Mouse (Mus musculus) brain, embryonic 14.5 days (tissue): Measurements from ENCODE around the gene Kirrel3. TPM values are rescaled to one million over a fixed set of nuclear protein-coding genes. Genes with fewer than 3 reads are reported as not detected.

ENCODE experiments used
- DNase-seq: peaks from one replicate; pipeline ENCODE4 v3.0.0-alpha.2; 2011; ENCODE audit warnings: low read depth
- CTCF ChIP-seq: fragments of 200-500 bp; IDR thresholded peaks from 2 replicates; pipeline ENCODE4 v1.5.1; 2012; ENCODE audit warnings: inconsistent platforms, mild to moderate bottlenecking, moderate library complexity, borderline replicate concordance; ENCODE audit not compliant: insufficient read depth, insufficient read length; ENCODE audit errors: extremely low read depth
- POLR2A ChIP-seq: fragments of 200-500 bp; IDR thresholded peaks from 2 replicates; pipeline ENCODE4 v1.6.1; 2012; ENCODE audit warnings: mild to moderate bottlenecking, inconsistent platforms, borderline replicate concordance; ENCODE audit not compliant: poor library complexity, insufficient read depth, insufficient read length, severe bottlenecking; ENCODE audit errors: extremely low read depth
- polyA plus RNA-seq: library from polyadenylated mRNA; depleted of rRNA; stranded (reverse); fragments of >200 nt; gene quantifications from 2 replicates; pipeline ENCODE4 v1.2.3, GENCODE M21; 2012; rRNA removed

Kirrel3 gene
- 20.9 and 33.3 TPM in 2 replicates for polyA plus RNA-seq

DNA sequence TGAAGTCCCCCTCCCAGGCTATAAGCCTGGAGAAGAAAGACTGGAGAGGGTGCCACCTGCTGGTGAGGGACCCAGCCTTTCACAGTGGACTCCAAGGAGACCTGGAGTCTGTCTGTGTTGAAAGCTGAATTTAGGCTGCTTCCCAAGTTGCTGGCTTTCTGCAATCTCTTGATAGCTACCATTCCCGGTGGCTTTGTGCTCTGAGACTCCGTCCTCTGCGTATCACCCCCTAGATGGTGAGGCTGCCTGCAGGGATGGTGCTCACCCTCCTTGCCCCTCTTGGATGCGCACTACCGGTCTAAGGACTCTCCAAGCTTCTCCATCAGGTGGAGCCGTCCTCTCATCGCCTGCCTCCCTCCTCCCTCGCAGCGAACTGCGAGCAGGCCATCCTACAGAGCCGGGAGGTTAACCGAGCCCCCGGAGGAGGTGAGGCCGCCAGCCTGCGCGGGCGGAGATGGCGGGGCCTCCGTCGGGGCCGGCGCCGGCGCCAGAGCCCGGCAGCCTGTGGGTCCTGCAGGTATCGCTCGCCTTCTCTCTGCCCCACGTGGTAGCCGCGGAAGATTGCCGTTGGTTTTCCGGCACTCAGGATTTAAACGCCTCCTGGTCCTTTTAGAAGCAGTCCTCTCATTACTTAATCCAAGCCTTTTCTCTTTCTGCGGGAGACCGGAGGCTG, at the start of gene Kirrel3:
Gene Kirrel3, plus strand, starts transcription at position 136 of the 673 bp plus-strand sequence.
- peak; percentile 83; the same call in 1 of the 2 replicates for TF ChIP-seq CTCF
- 0 out of 2 replicates have a peak, but pooled peaks have one; percentile 31 for TF ChIP-seq POLR2A
- peak; percentile 87 for DNase-seq

DNA sequence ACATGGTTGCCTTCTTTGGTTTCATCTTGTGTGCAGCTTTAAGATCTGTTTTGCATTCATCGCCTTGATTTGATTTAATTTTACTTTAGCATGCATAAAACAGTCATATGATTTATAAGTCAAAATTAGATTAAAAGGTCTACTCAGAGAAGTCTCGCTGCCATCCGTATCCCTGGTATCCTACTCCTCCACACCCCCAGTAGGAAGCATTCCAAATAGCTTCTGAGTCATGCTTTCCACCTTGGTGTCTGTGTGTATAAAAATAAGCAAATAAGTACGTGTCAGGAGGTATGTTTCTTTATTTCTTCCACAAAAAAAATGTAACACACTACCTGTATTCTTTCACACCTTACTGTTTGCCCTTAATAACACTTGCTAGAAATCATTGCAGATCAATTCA, 45.0 kb upstream of the Kirrel3 start:
- DNase-seq = no peak
- TF ChIP-seq POLR2A = no peak
- no peak for TF ChIP-seq CTCF

DNA sequence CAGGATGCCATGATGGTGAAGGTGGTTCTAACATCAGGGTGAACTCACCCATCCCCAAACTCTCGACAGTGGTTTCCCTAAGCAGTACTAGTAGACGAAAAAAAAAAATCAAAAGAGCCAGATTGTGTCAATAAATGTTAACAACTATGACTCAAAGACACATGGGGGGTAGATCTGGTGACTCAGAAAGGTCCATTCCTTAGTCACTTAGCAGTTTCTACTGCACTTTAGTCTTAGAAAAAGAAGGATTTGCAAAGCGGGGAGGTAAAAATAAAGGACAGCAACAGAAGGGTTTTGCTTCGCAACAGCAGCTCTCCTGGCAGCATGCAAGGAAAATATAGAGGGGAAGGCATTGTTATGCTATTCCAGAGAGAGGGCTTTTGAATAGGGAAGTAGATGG, 41.7 kb upstream of the Kirrel3 start:
- TF ChIP-seq POLR2A (no peak), CTCF (no peak)
- no peak for DNase-seq

DNA sequence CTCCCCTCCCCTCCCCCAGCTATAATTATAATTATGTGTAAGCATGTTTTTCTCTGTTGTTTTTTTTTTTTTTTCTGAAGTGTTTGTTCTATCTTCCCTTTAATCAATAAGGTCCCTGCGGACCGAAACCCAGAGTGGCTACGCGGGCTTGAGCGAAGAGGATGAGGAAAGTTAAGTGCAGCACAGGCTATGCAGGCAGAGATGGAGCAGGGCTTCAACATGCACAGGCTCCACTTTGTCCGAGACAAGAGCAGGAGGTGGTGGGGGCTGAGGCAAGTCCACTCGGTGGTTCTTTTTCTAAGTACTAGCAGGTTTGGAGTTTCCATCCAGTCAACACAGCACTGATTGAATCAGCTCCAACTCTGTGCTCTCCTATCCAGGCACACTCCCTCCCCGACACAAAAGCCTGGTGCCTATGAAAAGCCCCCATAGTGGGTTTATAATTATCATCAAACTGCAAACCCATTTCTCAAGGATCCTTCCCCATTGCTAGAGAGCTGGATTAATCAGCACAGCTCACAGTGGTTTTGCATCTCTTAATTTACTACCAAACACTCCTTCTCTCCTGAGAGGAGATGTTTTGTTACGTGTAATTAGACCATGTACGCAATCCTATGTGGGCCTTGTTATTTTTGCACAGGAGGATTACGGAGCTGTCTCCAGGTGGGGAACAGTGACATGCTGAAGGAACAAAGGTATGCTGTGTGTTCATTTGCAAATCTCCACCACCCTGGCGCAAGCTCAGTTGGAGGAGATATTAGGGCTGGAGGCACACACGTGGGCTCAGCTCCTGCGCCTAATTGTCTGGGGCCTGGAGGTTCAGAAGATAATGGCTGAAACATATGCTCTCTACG, 39.0 kb upstream of the Kirrel3 start:
- peak; percentile 67 for DNase-seq
- TF ChIP-seq POLR2A = no peak
- TF ChIP-seq CTCF = no peak

DNA sequence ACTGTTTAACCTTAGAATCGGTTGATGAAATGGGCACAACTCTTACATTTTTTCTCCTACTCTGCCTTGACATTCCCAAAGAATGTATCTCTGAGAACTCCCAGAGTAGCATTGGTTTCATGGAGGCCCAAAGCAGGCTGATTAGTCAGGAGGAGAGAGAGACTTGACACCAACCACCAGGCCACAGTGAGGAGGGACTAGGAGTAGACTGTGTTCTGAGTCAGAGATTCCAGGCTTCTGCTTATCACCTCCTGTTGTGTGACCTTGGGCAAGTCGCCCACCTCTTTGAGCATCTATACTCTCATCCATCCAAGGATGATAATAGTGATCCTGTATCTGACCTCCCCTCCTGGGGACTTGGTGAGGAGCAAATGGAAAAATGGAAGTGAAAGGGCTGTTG, 38.0 kb upstream of the Kirrel3 start:
- no peak for DNase-seq
- TF ChIP-seq CTCF (no peak), POLR2A (no peak)

DNA sequence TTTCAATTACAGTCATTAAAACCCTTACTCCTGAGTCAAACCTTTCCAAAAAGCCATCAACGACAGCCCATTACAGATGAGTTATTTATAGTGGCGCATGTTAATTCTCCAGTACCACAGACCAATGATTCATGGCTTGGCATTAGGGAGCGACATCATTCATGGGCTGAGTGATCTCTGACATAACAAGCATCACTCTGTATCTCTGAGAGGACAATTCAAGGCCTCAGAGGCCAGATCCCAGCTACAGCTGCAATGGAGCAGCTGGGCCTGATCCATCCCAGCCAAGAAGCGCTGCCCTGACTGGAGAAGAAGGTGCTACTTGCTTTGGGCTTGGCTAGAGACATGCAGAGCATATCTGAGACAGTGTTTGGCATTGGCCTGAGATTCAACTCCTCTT, 37.2 kb upstream of the Kirrel3 start:
- TF ChIP-seq CTCF (no peak), POLR2A (no peak)
- DNase-seq = no peak

DNA sequence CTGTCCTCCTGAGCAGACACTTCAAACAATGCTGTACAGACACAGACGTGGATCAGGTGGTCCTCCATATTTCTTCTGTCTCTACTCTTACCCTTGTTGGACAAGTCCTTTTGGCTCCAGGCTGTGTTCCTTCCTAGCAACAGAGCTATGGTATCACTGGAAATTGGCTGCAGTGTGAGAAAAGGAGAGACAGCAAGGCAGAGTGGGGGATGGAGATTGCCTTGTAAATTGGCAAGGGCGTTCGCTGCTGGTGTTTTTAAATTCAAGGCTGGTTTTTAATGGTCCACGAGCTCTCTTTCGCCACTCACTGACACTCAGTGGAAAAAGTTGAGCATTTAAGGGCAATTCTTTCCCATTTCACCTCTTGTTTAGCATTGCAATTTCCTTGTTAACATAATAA, 27.5 kb upstream of the Kirrel3 start:
- peak; percentile 69 for DNase-seq
- TF ChIP-seq POLR2A (no peak), CTCF (no peak)

DNA sequence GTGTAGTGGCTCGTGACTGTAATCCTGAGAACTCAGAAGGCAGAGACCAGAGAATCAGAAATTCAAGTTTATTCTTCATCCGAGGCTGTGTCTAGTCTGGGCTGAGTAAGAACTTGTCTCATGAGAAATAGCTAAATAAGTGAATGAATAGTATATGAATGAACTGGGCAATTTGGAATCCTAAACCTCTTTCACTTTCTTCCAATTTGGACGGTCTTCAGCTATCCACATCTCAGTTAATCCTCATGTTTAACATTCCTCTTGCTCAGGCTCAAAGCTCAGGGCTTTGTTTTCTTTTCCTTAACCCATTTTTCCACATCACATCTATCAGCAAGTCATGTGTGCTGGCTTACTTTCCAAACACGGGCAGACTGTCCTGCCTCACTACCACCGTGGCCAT, 25.7 kb upstream of the Kirrel3 start:
- no peak for DNase-seq
- TF ChIP-seq POLR2A (no peak), CTCF (no peak)

DNA sequence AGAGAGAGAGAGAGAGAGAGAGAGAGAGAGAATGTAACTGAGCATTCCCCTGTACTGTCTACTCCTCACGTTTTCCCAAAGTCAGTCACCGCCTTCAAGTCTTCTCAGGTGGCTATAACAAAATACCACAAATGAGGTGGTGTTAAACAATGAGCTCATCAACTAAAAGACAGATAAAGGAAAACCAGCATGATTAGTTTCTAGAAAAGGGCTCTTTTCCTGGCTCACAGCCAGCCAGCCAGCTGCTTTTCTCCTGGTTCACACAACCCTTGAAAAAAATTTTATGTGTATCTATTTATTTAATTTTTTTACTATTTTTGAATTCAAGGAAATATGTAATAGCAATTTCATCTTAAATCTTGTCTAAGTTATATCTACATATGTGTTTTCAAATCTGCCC, 22.0 kb upstream of the Kirrel3 start:
- TF ChIP-seq POLR2A = no peak
- TF ChIP-seq CTCF = no peak
- peak; percentile 53 for DNase-seq

DNA sequence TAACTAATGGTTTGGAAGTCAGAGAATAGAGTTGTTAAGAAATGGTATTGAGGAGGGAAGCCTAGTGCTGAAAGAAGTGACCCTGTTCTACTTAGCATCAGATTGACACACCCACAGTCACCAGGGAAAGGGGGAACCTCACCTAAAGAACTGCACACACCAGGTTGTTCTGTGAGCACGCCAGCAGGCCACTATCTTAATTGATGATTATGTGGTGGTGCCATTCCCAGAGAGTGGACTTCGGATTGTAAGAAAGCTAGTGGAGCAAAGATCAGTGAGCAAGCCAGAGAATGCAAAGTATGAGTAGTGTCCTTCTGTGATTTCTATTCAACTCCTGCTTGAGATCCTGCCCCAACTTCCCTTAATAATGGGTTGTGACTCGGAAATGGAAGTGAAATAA, 19.6 kb upstream of the Kirrel3 start:
- no peak for TF ChIP-seq CTCF
- no peak for TF ChIP-seq POLR2A
- no peak for DNase-seq

DNA sequence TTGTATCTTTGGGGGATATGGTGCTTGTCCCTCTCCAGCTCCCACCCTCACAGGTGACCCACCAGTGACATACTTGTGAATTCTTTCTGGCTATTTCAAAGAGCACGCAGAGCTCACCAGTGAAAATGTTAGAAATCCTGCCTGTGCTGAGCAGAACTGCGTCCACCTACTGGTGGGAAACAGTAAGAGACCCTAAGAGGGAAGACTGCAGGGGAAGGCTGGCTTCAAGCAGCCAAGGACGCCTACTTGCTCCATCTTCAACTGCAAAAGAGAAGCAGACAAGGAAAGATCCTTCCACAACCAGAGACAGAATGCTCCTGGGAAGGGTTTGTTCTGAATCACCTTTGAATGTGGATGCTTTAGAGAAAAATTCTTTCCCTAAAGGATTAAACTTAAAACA, 16.5 kb upstream of the Kirrel3 start:
- TF ChIP-seq POLR2A = no peak
- TF ChIP-seq CTCF = peak; percentile 17; the same call in 1 of the 2 replicates
- DNase-seq = no peak

DNA sequence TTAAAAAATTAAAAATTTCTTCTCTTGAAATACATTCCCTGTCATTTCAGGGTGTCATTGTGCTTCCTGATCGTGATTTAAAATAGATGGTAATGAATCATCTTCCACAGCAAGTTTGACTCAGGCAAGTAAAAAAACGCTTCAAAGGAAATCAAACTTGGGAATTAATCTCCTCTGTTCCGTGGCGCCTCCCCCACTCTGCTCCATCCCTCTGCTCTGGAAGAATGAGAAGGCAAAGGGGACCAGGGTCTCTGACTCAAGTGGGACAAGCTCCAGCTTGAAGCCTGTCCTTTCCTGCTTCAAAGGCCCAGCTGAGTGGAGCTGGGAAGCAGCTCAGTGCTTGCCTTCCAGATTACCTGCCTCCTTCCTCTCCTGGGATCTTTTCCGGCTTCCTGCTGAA, 9.5 kb upstream of the Kirrel3 start:
- DNase-seq = no peak
- TF ChIP-seq POLR2A (no peak), CTCF (no peak)

DNA sequence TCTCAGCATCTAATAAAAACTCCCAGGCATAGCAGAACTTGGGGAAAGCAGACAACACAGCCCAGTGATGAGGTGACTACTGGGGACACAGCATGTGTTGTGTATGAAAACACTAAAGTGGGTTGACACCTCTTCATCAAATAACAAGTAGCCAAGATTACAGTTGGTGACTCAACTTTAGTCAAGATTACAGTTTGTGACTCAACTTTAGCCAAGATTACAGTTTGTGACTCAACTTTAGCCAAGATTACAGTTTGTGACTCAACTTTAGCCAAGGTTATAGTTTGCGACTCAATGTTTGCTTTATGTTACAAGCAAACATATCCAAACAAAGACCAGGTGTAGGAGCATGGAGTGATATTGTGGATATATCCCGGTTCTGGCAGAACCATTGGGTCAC, 7.2 kb upstream of the Kirrel3 start:
- TF ChIP-seq CTCF (no peak), POLR2A (no peak)
- DNase-seq = no peak
